Mouse (Mus musculus): ENCODE results near the gene Zfp445.

DNA sequence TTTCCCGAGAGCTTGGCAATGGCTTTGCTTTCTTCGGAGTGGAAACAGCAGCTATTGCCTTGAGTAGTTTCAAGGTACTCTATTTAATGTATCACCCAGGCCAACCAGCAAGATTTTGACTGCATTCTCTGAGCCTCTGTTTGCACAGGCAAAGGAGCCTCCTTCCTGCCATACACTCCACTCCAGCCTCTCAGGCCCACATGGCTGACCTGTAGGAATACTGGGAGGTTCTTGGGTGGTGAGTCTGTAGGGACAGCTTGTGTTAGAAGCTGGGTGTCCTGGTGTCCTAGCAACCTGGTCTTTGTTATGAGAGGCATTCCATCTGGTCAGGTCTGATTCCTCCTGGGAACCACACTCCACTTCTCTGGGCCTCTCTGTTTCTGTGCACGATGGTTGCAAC is 22.0 kb downstream of the Zfp445 start, which contains the start of gene Gm35549:
- TF ChIP-seq GATA1 (IDR thresholded peaks at IDR 0.05; ENCODE audit: borderline replicate concordance, low read length) (no peak), FLI1 (IDR thresholded peaks at IDR 0.05; ENCODE audit: low read length) (no peak)

Data from megakaryocyte, embryonic 14.5 days (primary cell).